Mouse (Mus musculus): ENCODE data around the gene Abca15.

- no peak for TF ChIP-seq EP300 (optimal IDR thresholded peaks at IDR 0.05)
- TF ChIP-seq CTCF (IDR thresholded peaks at IDR 0.05; ENCODE audit: low read depth): peak; percentile 28; the same call in 1 of the 2 replicates
These were observed 32.7 kb downstream of the Abca15 start for GRCm38 (mm10) chr7:120361159-120361558.
